Mouse (Mus musculus) brain, embryonic 14.5 days (tissue): ENCODE measurements around the gene Grb10.

ENCODE experiments used
- CTCF ChIP-seq: fragments of 200-500 bp; IDR thresholded peaks from 2 replicates; pipeline ENCODE4 v1.5.1; 2012; ENCODE audit warnings: inconsistent platforms, mild to moderate bottlenecking, moderate library complexity, borderline replicate concordance; ENCODE audit not compliant: insufficient read depth, insufficient read length; ENCODE audit errors: extremely low read depth
- POLR2A ChIP-seq: fragments of 200-500 bp; IDR thresholded peaks from 2 replicates; pipeline ENCODE4 v1.6.1; 2012; ENCODE audit warnings: mild to moderate bottlenecking, inconsistent platforms, borderline replicate concordance; ENCODE audit not compliant: poor library complexity, insufficient read depth, insufficient read length, severe bottlenecking; ENCODE audit errors: extremely low read depth

DNA sequence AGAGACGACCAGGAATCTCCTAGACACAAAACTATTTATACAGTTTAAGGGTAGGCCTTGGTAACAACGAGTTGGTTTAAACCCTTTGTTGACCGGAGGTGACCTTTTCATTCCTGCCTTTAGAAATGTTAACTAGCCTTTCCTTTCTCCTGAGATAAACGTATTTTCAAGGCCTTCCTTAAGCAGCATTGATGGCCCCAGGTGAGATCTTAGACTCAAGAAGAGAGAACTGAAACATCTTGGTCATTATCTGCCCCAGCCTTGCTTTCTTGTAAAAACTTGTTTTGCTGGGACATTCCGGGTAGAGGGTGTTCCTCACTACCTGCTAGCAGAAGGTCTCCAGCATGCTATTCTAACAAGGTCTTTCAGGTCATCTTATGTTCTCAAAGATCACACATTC is 133.5 kb downstream of the Grb10 start:
- no peak for TF ChIP-seq CTCF
- no peak for TF ChIP-seq POLR2A
